Mouse (Mus musculus) hindbrain, embryonic 16.5 days (tissue): ENCODE results near the gene Wnk2. TPM values are rescaled to one million over a fixed set of nuclear protein-coding genes. Genes with fewer than 3 reads are reported as not detected.

ENCODE experiments used
- polyA plus RNA-seq: library from polyadenylated mRNA; unstranded; fragments of >200 nt; fragmentation: Nextera tagmentation; extraction: Ambion mirVana; gene quantifications from 2 replicates; pipeline ENCODE4 v1.2.1, GENCODE M21; 2015

Gene Wnk2
- polyA plus RNA-seq, 1 experiment from 2014 or later = 15.6 TPM

Other genes with a start within 250 kb of the Wnk2 start
- 9.8 and 10.9 TPM in 2 replicates for gene Fam120a, start 180.0 kb downstream of the Wnk2 start, polyA plus RNA-seq
- gene Ninj1, start 39.5 kb upstream of the Wnk2 start, polyA plus RNA-seq = 35.5 and 40.2 TPM in 2 replicates
- gene Card19, start 68.0 kb upstream of the Wnk2 start, polyA plus RNA-seq = 37.7 and 38.8 TPM in 2 replicates
- gene Susd3, start 100.7 kb upstream of the Wnk2 start, polyA plus RNA-seq = 0.56 and 0.85 TPM in 2 replicates
- gene Fgd3, start 172.3 kb upstream of the Wnk2 start, polyA plus RNA-seq = 1.6 TPM in 2 replicates
- gene Bicd2, start 193.6 kb upstream of the Wnk2 start, polyA plus RNA-seq = 25.3 and 30.5 TPM in 2 replicates